Mouse (Mus musculus): ENCODE measurements at regions not wholly inside any gene's neighbourhood (a gene's known extent, or its start where the extent isn't known, plus 50 kb on each side); places are given as distances from the start of the nearest gene placed in this dataset.
A peak's percentile ranks its signal among the peaks of the same experiment; 100 is the strongest.

GRCm38 (mm10) chr2:48412683-48413440 is 401.0 kb upstream of the Acvr2a start:
- no peak overlapping the region for H3K27ac ChIP-seq (replicated peaks)
- no peak overlapping the region for H3K9ac ChIP-seq
- no peaks in the 10 kb centered on the region for H3K27me3 ChIP-seq
- no peak overlapping the region for H3K4me2 ChIP-seq
- H3K4me1 ChIP-seq (replicated peaks) = peaks cover 6% of the 10 kb centered on the region; the same call in 1 of the 2 replicates
- no peak overlapping the region for H3K4me3 ChIP-seq
- no peak for ATAC-seq (ENCODE audit: low read depth)
- H3K9me3 ChIP-seq = no peaks in the 10 kb centered on the region
- H3K36me3 ChIP-seq = no peaks in the 10 kb centered on the region
- WGBS = 78% methylated on average over 4 of the region's 4 CpGs

- Histone ChIP-seq H3K9me3 (no peaks in the 10 kb centered on the region), H3K9ac (no peak overlapping the region), H3K4me2 (no peak overlapping the region), H3K36me3 (no peaks in the 10 kb centered on the region), H3K27ac (replicated peaks) (0 out of 2 replicates have a peak overlapping the region, but pooled peaks have one; percentile 28), H3K4me1 (replicated peaks) (peaks cover 6% of the 10 kb centered on the region; the same call in 1 of the 2 replicates), H3K27me3 (no peaks in the 10 kb centered on the region), H3K4me3 (no peak overlapping the region)
- no peak for ATAC-seq (ENCODE audit: low read depth)
- 20% methylated on average over 10 of the region's 10 CpGs for WGBS
Measured at GRCm38 (mm10) chr2:48414596-48415481, 399.1 kb upstream of the Acvr2a start.

GRCm38 (mm10) chr2:48416207-48416750 is 397.6 kb upstream of the Acvr2a start:
- no peaks in the 10 kb centered on the region for H3K27me3 ChIP-seq
- peaks cover 6% of the 10 kb centered on the region; the same call in 1 of the 2 replicates for H3K4me1 ChIP-seq (replicated peaks)
- 31% methylated on average over 3 of the region's 3 CpGs for WGBS
- H3K9ac ChIP-seq = no peak overlapping the region
- no peak for ATAC-seq (ENCODE audit: low read depth)
- no peaks in the 10 kb centered on the region for H3K36me3 ChIP-seq
- no peaks in the 10 kb centered on the region for H3K9me3 ChIP-seq
- H3K4me3 ChIP-seq = no peak overlapping the region
- no peak overlapping the region for H3K27ac ChIP-seq (replicated peaks)
- no peak overlapping the region for H3K4me2 ChIP-seq

GRCm38 (mm10) chr2:48417000-48417596 is 396.8 kb upstream of the Acvr2a start:
- WGBS = 49% methylated on average over 4 of the region's 4 CpGs
- H3K27me3 ChIP-seq = no peaks in the 10 kb centered on the region
- H3K9ac ChIP-seq = no peak overlapping the region
- H3K4me2 ChIP-seq = no peak overlapping the region
- no peak overlapping the region for H3K27ac ChIP-seq (replicated peaks)
- H3K4me3 ChIP-seq = no peak overlapping the region
- peaks cover 6% of the 10 kb centered on the region; the same call in 1 of the 2 replicates for H3K4me1 ChIP-seq (replicated peaks)
- no peak for ATAC-seq (ENCODE audit: low read depth)
- H3K36me3 ChIP-seq = no peaks in the 10 kb centered on the region
- no peaks in the 10 kb centered on the region for H3K9me3 ChIP-seq

GRCm38 (mm10) chr2:48420791-48421190 is 393.1 kb upstream of the Acvr2a start:
- H3K27me3 ChIP-seq = no peaks in the 10 kb centered on the region
- no peaks in the 10 kb centered on the region for H3K36me3 ChIP-seq
- no peak overlapping the region for H3K4me2 ChIP-seq
- no peaks in the 10 kb centered on the region for H3K9me3 ChIP-seq
- no peak for ATAC-seq (ENCODE audit: low read depth)
- 89% methylated on average over 3 of the region's 3 CpGs for WGBS
- H3K9ac ChIP-seq = no peak overlapping the region
- no peak overlapping the region for H3K4me3 ChIP-seq
- no peak overlapping the region for H3K27ac ChIP-seq (replicated peaks)
- peaks cover 27% of the 10 kb centered on the region for H3K4me1 ChIP-seq (replicated peaks)

GRCm38 (mm10) chr2:48423861-48424442 is 390.0 kb upstream of the Acvr2a start:
- Histone ChIP-seq H3K4me1 (replicated peaks) (peaks cover 37% of the 10 kb centered on the region), H3K4me2 (peak overlapping the region; percentile 35), H3K27me3 (no peaks in the 10 kb centered on the region), H3K36me3 (no peaks in the 10 kb centered on the region), H3K4me3 (no peak overlapping the region), H3K9ac (peak overlapping the region; percentile 42; the same call in 1 of the 2 replicates), H3K9me3 (no peaks in the 10 kb centered on the region), H3K27ac (replicated peaks) (peak overlapping the region; percentile 85)
- ATAC-seq (ENCODE audit: low read depth) = peak; percentile 76
- WGBS = 13% methylated on average over 9 of the region's 9 CpGs

- peaks cover 37% of the 10 kb centered on the region for H3K4me1 ChIP-seq (replicated peaks)
- no peaks in the 10 kb centered on the region for H3K36me3 ChIP-seq
- WGBS = 14% methylated on average over 9 of the region's 9 CpGs
- ATAC-seq (ENCODE audit: low read depth) = peak; percentile 62
- H3K27me3 ChIP-seq = no peaks in the 10 kb centered on the region
- peak overlapping the region; percentile 85 for H3K27ac ChIP-seq (replicated peaks)
- H3K9ac ChIP-seq = no peak overlapping the region
- no peaks in the 10 kb centered on the region for H3K9me3 ChIP-seq
- no peak overlapping the region; the same call in 1 of the 2 replicates for H3K4me3 ChIP-seq
- H3K4me2 ChIP-seq = peak overlapping the region; percentile 35
Measured at GRCm38 (mm10) chr2:48424562-48424961, 389.3 kb upstream of the Acvr2a start.

- Histone ChIP-seq H3K36me3 (no peaks in the 10 kb centered on the region), H3K27ac (replicated peaks) (peak overlapping the region; percentile 85; the same call in 1 of the 2 replicates), H3K4me2 (no peak overlapping the region), H3K4me3 (no peak overlapping the region), H3K4me1 (replicated peaks) (peaks cover 37% of the 10 kb centered on the region), H3K27me3 (no peaks in the 10 kb centered on the region), H3K9ac (no peak overlapping the region), H3K9me3 (no peaks in the 10 kb centered on the region)
- no peak; the same call in 1 of the 2 replicates for ATAC-seq (ENCODE audit: low read depth)
- WGBS = 10% methylated on average over 12 of the region's 12 CpGs
Measured at GRCm38 (mm10) chr2:48425200-48426090, 388.5 kb upstream of the Acvr2a start.

GRCm38 (mm10) chr2:48432545-48432944 is 381.4 kb upstream of the Acvr2a start:
- H3K9me3 ChIP-seq = no peaks in the 10 kb centered on the region
- H3K9ac ChIP-seq = no peak overlapping the region
- H3K27me3 ChIP-seq = no peaks in the 10 kb centered on the region
- 82% methylated on average over 1 of the region's 1 CpGs for WGBS
- no peak overlapping the region for H3K27ac ChIP-seq (replicated peaks)
- H3K4me1 ChIP-seq (replicated peaks) = no peaks in the 10 kb centered on the region
- H3K4me2 ChIP-seq = no peak overlapping the region
- no peak for ATAC-seq (ENCODE audit: low read depth)
- H3K36me3 ChIP-seq = no peaks in the 10 kb centered on the region
- no peak overlapping the region for H3K4me3 ChIP-seq

GRCm38 (mm10) chr2:48441296-48441990 is 372.5 kb upstream of the Acvr2a start:
- Histone ChIP-seq H3K9ac (no peak overlapping the region), H3K4me3 (no peak overlapping the region), H3K27me3 (no peaks in the 10 kb centered on the region), H3K27ac (replicated peaks) (peak overlapping the region; percentile 67), H3K36me3 (no peaks in the 10 kb centered on the region), H3K4me1 (replicated peaks) (peaks cover 28% of the 10 kb centered on the region), H3K9me3 (no peaks in the 10 kb centered on the region), H3K4me2 (peak overlapping the region; percentile 2; the same call in 1 of the 2 replicates)
- WGBS = 21% methylated on average over 11 of the region's 11 CpGs
- ATAC-seq (ENCODE audit: low read depth) = peak; percentile 59; the same call in 1 of the 2 replicates

Data from neural tube, embryonic 13.5 days (tissue).